29 mouse cellular contexts compared by ENCODE assay signal in the genomic region with DNA sequence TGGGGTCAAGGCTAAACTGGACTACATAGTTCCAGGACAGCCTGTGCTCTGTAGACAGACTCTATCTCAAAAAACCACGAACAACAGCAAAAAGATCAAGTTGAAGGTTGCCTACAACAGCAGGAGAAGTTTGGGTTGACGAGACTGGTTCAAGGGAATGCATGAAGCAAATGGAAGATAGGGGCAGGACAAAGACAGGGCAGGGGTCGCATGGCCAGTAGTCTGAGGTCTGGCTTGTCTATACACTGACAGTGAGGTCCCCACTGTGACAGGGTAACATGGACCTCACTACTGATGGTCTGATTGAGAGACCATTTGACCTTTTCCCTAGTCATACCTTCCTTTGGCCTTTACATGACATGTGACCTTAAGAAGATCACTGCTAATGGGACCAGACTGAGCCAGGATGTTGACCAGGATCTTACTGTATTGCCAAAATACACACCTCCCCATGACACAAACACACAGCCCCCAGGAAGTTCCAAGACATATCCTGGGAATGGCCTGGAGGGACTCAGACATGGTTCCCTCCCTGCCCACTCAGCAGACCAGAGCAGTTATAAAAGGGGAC. TPM values are rescaled to one million over a fixed set of nuclear protein-coding genes. Genes with fewer than 3 reads are reported as not detected.
DNase-seq lines count a peak whose midpoint lies in the region; ATAC-seq and TF ChIP-seq lines count a peak whose summit lies in the region.
"Had no signal": no experiment of that assay in that cellular context is flagged by ENCODE, and none has a peak within 500 bp of the region (broad histone marks: within the 10 kb centered on the region; RNA-seq: fewer than 3 reads in every experiment).

Scgb1b30 (plus strand) TSS at position 521 of the 571 bp plus-strand sequence.

- H3K4me3 ChIP-seq in heart, embryonic 10.5 days, result no peak within 1 kb of the TSS
- no peak within 1 kb of the TSS for H3K4me3 ChIP-seq in heart, embryonic 12.5 days
- H3K4me3 ChIP-seq in midbrain, embryonic 10.5 days, result no peak within 1 kb of the TSS
- H3K4me3 ChIP-seq in midbrain, embryonic 13.5 days (replicated peaks), result no peak within 1 kb of the TSS
- no peak within 1 kb of the TSS for H3K4me3 ChIP-seq in embryonic facial prominence, embryonic 10.5 days
- H3K4me3 ChIP-seq in liver, embryonic 11.5 days (ENCODE audit: low read depth, low read length), result no peak within 1 kb of the TSS
- H3K4me3 ChIP-seq in forebrain, postnatal 0 days (ENCODE audit: low read depth, low read length), result no peak within 1 kb of the TSS
- H3K4me3 ChIP-seq: embryonic facial prominence, embryonic 13.5 days; embryonic facial prominence, embryonic 15.5 days; erythroblast, embryonic 14.5 days; forebrain, embryonic 10.5 days; forebrain, embryonic 12.5 days had no signal

- TF ChIP-seq CTCF in forebrain, postnatal 0 days (IDR thresholded peaks at IDR 0.05; ENCODE audit: low read depth), result no peak

- H3K9me3 ChIP-seq in heart, embryonic 10.5 days, result peaks cover 10% of the 10 kb centered on the region
- H3K9me3 ChIP-seq in heart, embryonic 12.5 days (replicated peaks), result peaks cover 36% of the 10 kb centered on the region
- H3K9me3 ChIP-seq in midbrain, embryonic 10.5 days (replicated peaks), result peaks cover 40% of the 10 kb centered on the region
- H3K9me3 ChIP-seq in midbrain, embryonic 13.5 days, result peaks cover 12% of the 10 kb centered on the region; the same call in 1 of the 2 replicates
- peaks cover 25% of the 10 kb centered on the region; the same call in 1 of the 2 replicates for H3K9me3 ChIP-seq in embryonic facial prominence, embryonic 10.5 days
- peaks cover 2% of the 10 kb centered on the region; the same call in 1 of the 2 replicates for H3K9me3 ChIP-seq in liver, embryonic 11.5 days (ENCODE audit: control insufficient read depth, low read length)
- no peaks in the 10 kb centered on the region for H3K9me3 ChIP-seq in forebrain, postnatal 0 days (ENCODE audit: low read length)
- H3K9me3 ChIP-seq: embryonic facial prominence, embryonic 15.5 days; G1E had no signal

- no peaks in the 10 kb centered on the region for H3K27me3 ChIP-seq in heart, embryonic 10.5 days (ENCODE audit: insufficient read depth, poor library complexity, severe bottlenecking)
- no peaks in the 10 kb centered on the region for H3K27me3 ChIP-seq in heart, embryonic 12.5 days (replicated peaks)
- no peaks in the 10 kb centered on the region for H3K27me3 ChIP-seq in midbrain, embryonic 10.5 days (ENCODE audit: low read depth, poor library complexity, severe bottlenecking)
- no peaks in the 10 kb centered on the region for H3K27me3 ChIP-seq in midbrain, embryonic 13.5 days
- no peaks in the 10 kb centered on the region for H3K27me3 ChIP-seq in embryonic facial prominence, embryonic 10.5 days (replicated peaks; ENCODE audit: low read depth, poor library complexity, severe bottlenecking)
- no peaks in the 10 kb centered on the region for H3K27me3 ChIP-seq in liver, embryonic 11.5 days (replicated peaks; ENCODE audit: control insufficient read depth, insufficient read depth, low read length)
- H3K27me3 ChIP-seq in forebrain, postnatal 0 days (ENCODE audit: insufficient read depth, low read length), result no peaks in the 10 kb centered on the region
- H3K27me3 ChIP-seq: embryonic facial prominence, embryonic 13.5 days; embryonic facial prominence, embryonic 15.5 days; forebrain, embryonic 12.5 days; Patski had no signal

- no peak within 1 kb of the TSS for H3K4me2 ChIP-seq in heart, embryonic 12.5 days
- no peak within 1 kb of the TSS for H3K4me2 ChIP-seq in midbrain, embryonic 13.5 days (replicated peaks)
- H3K4me2 ChIP-seq in liver, embryonic 11.5 days, result no peak within 1 kb of the TSS
- no peak within 1 kb of the TSS for H3K4me2 ChIP-seq in forebrain, postnatal 0 days (ENCODE audit: low read depth)
- H3K4me2 ChIP-seq: embryonic facial prominence, embryonic 13.5 days; embryonic facial prominence, embryonic 15.5 days; forebrain, embryonic 12.5 days had no signal

- H3K9ac ChIP-seq in heart, embryonic 12.5 days, result no peak within 1 kb of the TSS
- no peak within 1 kb of the TSS for H3K9ac ChIP-seq in midbrain, embryonic 13.5 days (replicated peaks)
- H3K9ac ChIP-seq in liver, embryonic 11.5 days (ENCODE audit: low read depth, low read length), result no peak within 1 kb of the TSS
- no peak within 1 kb of the TSS for H3K9ac ChIP-seq in forebrain, postnatal 0 days
- H3K9ac ChIP-seq: embryonic facial prominence, embryonic 13.5 days; embryonic facial prominence, embryonic 15.5 days; forebrain, embryonic 12.5 days had no signal

- DNase-seq in heart, embryonic 10.5 days (ENCODE audit: low spot score), result peak; percentile 56
- peak; percentile 4 for DNase-seq in midbrain, embryonic 10.5 days (ENCODE audit: low spot score)
- peak; percentile 3 for DNase-seq in embryonic facial prominence, embryonic 10.5 days (ENCODE audit: low spot score)
- DNase-seq in liver, embryonic 11.5 days (ENCODE audit: low spot score), result no peak
- DNase-seq in forebrain, postnatal 0 days, result no peak
- DNase-seq: adrenal gland, adult 8-10 months; adrenal gland, postnatal 14 days; adrenal gland, postnatal 36 days; cerebellum, adult 11-12 months; cerebellum, adult 2 months; cerebellum, adult 9-10 months; cerebellum, postnatal 10 days; cerebellum, postnatal 25 days had no signal

- no peaks in the 10 kb centered on the region for H3K36me3 ChIP-seq in heart, embryonic 10.5 days
- no peaks in the 10 kb centered on the region for H3K36me3 ChIP-seq in heart, embryonic 12.5 days
- no peaks in the 10 kb centered on the region for H3K36me3 ChIP-seq in midbrain, embryonic 10.5 days
- no peaks in the 10 kb centered on the region for H3K36me3 ChIP-seq in midbrain, embryonic 13.5 days
- H3K36me3 ChIP-seq in embryonic facial prominence, embryonic 10.5 days (replicated peaks), result no peaks in the 10 kb centered on the region
- no peaks in the 10 kb centered on the region for H3K36me3 ChIP-seq in liver, embryonic 11.5 days (ENCODE audit: control insufficient read depth, insufficient read depth, low read length)
- H3K36me3 ChIP-seq in forebrain, postnatal 0 days (ENCODE audit: insufficient read depth), result no peaks in the 10 kb centered on the region
- H3K36me3 ChIP-seq: embryonic facial prominence, embryonic 13.5 days; embryonic facial prominence, embryonic 15.5 days; forebrain, embryonic 10.5 days; forebrain, embryonic 12.5 days; G1E had no signal

- H3K4me1 ChIP-seq in heart, embryonic 10.5 days, result no peaks in the 10 kb centered on the region
- H3K4me1 ChIP-seq in heart, embryonic 12.5 days (replicated peaks), result no peaks in the 10 kb centered on the region
- no peaks in the 10 kb centered on the region for H3K4me1 ChIP-seq in midbrain, embryonic 10.5 days
- H3K4me1 ChIP-seq in midbrain, embryonic 13.5 days (replicated peaks), result no peaks in the 10 kb centered on the region
- no peaks in the 10 kb centered on the region for H3K4me1 ChIP-seq in embryonic facial prominence, embryonic 10.5 days
- H3K4me1 ChIP-seq in liver, embryonic 11.5 days (replicated peaks; ENCODE audit: control insufficient read depth, insufficient read depth, low read length), result no peaks in the 10 kb centered on the region
- no peaks in the 10 kb centered on the region for H3K4me1 ChIP-seq in forebrain, postnatal 0 days (ENCODE audit: insufficient read depth)
- H3K4me1 ChIP-seq: embryonic facial prominence, embryonic 13.5 days; embryonic facial prominence, embryonic 15.5 days; forebrain, embryonic 10.5 days; forebrain, embryonic 12.5 days had no signal

- 67% methylated on average over 3 of the region's 3 CpGs for WGBS in heart, embryonic 10.5 days
- WGBS in heart, embryonic 12.5 days, result 71% methylated on average over 3 of the region's 3 CpGs
- WGBS in midbrain, embryonic 10.5 days, result 82% methylated on average over 3 of the region's 3 CpGs
- 75% methylated on average over 3 of the region's 3 CpGs for WGBS in midbrain, embryonic 13.5 days
- 78% methylated on average over 3 of the region's 3 CpGs for WGBS in embryonic facial prominence, embryonic 10.5 days
- 64% methylated on average over 3 of the region's 3 CpGs for WGBS in liver, embryonic 11.5 days
- WGBS in forebrain, postnatal 0 days, result 68% methylated on average over 3 of the region's 3 CpGs

- ATAC-seq in heart, embryonic 12.5 days (ENCODE audit: insufficient number of reproducible peaks, low FRiP score), result no peak
- ATAC-seq in midbrain, embryonic 13.5 days, result no peak
- ATAC-seq in liver, embryonic 11.5 days (replicated peaks; ENCODE audit: low FRiP score), result no peak
- no peak for ATAC-seq in forebrain, postnatal 0 days
- ATAC-seq: activated CD4-positive, CD25-positive, alpha-beta regulatory T cell, adult 4 months; forebrain, embryonic 14.5 days; forebrain, embryonic 16.5 days; Patski had no signal

- H3K27ac ChIP-seq in heart, embryonic 10.5 days, result no peak within 1 kb of the TSS
- no peak within 1 kb of the TSS for H3K27ac ChIP-seq in heart, embryonic 12.5 days (ENCODE audit: poor library complexity, severe bottlenecking)
- no peak within 1 kb of the TSS for H3K27ac ChIP-seq in midbrain, embryonic 10.5 days (replicated peaks)
- H3K27ac ChIP-seq in midbrain, embryonic 13.5 days, result no peak within 1 kb of the TSS
- H3K27ac ChIP-seq in embryonic facial prominence, embryonic 10.5 days (replicated peaks), result no peak within 1 kb of the TSS
- no peak within 1 kb of the TSS for H3K27ac ChIP-seq in liver, embryonic 11.5 days (ENCODE audit: low read depth, low read length)
- no peak within 1 kb of the TSS for H3K27ac ChIP-seq in forebrain, postnatal 0 days (ENCODE audit: low read depth, low read length)
- H3K27ac ChIP-seq: embryonic facial prominence, embryonic 13.5 days; embryonic facial prominence, embryonic 15.5 days; forebrain, embryonic 10.5 days; forebrain, embryonic 12.5 days had no signal

RNA-seq across cellular contexts. Expression of gene Scgb1b30, which starts in this region (rescaled TPM):
- not detected in 2 replicates for polyA plus RNA-seq in heart, embryonic 10.5 days (2016; fragmentation: Nextera tagmentation; extraction: Ambion mirVana)
- polyA plus RNA-seq in heart, embryonic 12.5 days (2016; fragmentation: Nextera tagmentation; extraction: Ambion mirVana), result not detected in 2 replicates
- not detected in 2 replicates for polyA plus RNA-seq in midbrain, embryonic 10.5 days (2016; fragmentation: Nextera tagmentation; extraction: Ambion mirVana)
- polyA plus RNA-seq in midbrain, embryonic 13.5 days (2015; fragmentation: Nextera tagmentation; extraction: Ambion mirVana), result not detected in 2 replicates
- polyA plus RNA-seq in embryonic facial prominence, embryonic 10.5 days (2016; fragmentation: Nextera tagmentation; extraction: Ambion mirVana), result not detected in 2 replicates
- polyA plus RNA-seq in liver, embryonic 11.5 days (2014; fragmentation: Nextera tagmentation; extraction: Ambion mirVana), result not detected in 2 replicates
- not detected in 2 replicates for total RNA-seq in forebrain, postnatal 0 days (2014; rRNA removed)
- polyA plus RNA-seq in forebrain, postnatal 0 days (2015; fragmentation: Nextera tagmentation; extraction: Ambion mirVana), result not detected in 2 replicates
- total RNA-seq: adrenal gland, adult 18-20 months; adrenal gland, adult 8-10 months; adrenal gland, postnatal 14 days; adrenal gland, postnatal 36 days; G1E had no signal
- polyA plus RNA-seq: activated CD4-positive, CD25-positive, alpha-beta regulatory T cell, adult 4 months; C2C12; cerebellum, adult 2 months; cortical plate, adult 2 months; embryonic facial prominence, embryonic 11.5 days; embryonic facial prominence, embryonic 13.5 days; embryonic facial prominence, embryonic 15.5 days; erythroblast, embryonic 14.5 days; forebrain, embryonic 10.5 days; forebrain, embryonic 12.5 days; forebrain, embryonic 14.5 days; forebrain, embryonic 16.5 days; G1E; Patski had no signal

Comparison
In these comparisons a context has a peak if more than half of its experiments do, and no peak if none do; other contexts are left out.
1. Peak in DNase-seq in heart, embryonic 10.5 days; RNA of the gene not detected or under 1 TPM.
2. Peak in DNase-seq in midbrain, embryonic 10.5 days; RNA of the gene not detected or under 1 TPM.
3. Peak in DNase-seq in embryonic facial prominence, embryonic 10.5 days; RNA of the gene not detected or under 1 TPM.